Mouse (Mus musculus) spleen, postnatal 4 days (tissue): Measurements from ENCODE around the gene Ppan.

Experiments used
- DNase-seq, 2 experiments: peaks; one replicate each; pipeline ENCODE4 v3.0.0; 2022; ENCODE audit warnings: low spot score in 2 of 2

The Ppan gene

DNA sequence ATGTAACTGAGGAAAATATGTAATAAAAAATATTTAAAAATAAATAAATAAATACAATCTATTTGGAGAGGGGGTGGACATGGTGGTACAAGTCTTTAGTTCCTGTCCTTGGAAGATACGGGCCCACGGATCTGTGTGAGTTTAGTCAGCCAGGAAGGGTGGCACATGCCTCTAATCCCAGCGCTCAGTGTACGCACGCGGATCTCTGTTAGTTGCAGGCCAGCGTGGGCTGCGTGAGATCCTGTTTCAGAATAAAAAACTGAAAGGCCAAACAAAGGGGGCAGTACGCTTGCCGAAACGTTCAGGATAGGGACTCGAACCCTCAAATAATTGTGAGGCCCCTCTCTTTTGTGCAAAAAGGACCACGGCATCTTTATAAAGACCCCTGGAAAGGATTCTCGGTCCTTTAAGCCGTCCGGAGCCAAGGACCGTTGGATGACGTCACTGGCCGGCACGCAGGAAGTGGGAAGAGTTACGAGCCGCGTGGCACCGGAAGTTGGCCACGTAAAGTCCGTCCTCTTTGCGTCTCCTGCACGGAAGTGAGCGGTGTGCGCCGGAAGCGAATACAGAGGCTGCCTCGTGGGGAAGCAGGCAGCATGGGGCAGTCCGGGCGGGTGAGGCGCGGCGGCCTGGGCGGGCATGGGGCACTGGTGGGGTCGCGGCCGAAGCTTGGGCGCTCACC lies at the start of gene Ppan:
Gene Ppan (plus strand): TSS at position 472 of the 682 bp plus-strand sequence.
- DNase-seq = peak; percentile 90 to 95

DNA sequence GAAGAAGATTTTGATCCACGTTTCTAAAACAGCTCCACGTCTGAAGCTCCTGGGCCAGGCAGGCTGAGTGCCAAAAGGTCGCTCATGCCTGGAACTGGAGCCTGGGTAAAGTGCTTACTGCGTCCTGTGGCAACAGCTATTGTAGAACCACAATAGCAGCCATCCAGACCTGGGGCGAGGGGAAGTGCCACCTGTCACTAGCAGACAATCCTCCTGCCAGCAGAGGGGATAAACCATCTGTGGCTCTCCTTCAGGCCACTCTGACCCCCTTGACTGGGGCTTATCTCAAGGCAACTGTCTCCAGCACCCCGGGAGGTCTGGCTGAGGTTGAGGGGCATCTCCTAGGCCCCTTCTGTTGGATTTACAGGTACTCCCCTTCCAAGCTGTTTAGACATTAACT lies 49.0 kb upstream of the Ppan start:
- DNase-seq = no peak

DNA sequence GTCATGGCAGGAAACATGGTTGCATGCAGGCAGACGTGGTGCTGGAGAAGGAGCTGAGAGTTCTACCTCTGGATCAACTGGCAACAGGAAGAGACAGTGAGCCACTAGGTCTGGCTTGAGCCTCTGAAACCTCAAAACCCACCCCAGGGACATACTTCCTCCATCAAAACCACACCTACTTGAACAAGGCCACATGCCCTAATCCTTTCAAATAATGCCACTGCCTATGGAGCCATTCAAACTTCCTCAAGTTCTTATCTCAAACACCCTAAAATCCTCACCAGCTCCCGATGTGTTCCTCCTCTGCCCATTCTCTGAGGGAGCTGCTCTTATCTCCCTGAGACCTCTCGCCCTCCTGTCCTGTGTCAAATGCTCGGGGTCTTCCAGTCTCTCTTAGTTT lies 45.8 kb upstream of the Ppan start:
- no peak for DNase-seq

DNA sequence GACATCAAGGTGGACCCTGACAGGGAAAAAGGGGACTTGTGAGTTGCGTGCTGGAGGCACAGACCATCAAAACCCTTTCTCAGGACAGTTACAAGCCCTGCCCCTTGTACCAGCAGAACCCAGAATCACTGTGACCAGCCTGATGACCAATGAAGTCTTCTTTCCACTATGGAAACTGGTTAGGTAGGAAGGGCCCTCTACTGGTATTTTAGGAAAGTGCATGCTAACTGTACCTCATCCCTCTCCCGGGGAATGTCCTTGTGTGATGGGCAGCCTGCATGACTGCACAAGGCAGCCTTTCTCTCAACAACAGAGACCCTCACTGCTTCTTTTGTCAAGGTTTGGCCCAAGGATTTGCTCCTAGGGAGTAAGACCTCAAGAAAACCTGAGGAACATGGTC lies 45.3 kb upstream of the Ppan start:
- DNase-seq = no peak

DNA sequence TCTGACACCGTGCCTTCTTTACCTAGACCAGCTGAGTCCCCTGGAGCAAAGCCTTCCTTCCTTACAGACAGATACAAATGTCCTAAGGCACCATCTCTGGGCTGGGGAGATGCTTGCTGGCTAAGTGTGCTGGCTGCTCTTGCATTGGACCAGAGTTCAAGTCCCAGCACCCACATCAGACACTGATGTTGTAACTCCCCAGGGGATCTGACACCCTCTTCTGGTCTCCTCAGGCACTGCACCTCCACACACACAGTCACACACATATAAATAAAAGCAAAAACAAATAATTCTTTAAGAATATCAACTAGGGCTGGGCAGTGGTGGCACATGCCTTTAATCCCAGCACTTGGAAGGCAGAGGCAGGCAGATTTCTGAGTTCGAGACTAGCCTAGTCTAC lies 37.8 kb upstream of the Ppan start:
- no peak for DNase-seq

DNA sequence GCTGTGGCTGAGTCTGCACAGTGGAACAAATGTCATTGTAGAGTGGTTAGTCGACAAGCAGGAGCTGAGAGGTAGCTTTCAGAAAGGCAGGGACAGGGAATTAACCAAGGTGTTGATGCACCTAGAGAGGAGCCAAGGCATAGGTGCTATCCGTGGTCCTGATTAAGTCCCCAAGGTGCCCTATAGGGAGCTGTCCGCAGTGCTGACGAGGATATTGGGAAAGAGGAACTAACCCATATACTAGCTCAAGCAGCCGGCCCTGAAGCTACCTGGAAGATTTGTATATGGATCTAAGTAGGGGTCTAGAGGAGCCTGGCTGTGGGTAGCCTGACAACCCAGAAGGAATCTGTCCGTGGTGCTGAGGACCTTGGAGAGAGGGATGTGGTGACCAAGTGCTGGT lies 30.8 kb upstream of the Ppan start:
- DNase-seq = peak; percentile 60 to 80

DNA sequence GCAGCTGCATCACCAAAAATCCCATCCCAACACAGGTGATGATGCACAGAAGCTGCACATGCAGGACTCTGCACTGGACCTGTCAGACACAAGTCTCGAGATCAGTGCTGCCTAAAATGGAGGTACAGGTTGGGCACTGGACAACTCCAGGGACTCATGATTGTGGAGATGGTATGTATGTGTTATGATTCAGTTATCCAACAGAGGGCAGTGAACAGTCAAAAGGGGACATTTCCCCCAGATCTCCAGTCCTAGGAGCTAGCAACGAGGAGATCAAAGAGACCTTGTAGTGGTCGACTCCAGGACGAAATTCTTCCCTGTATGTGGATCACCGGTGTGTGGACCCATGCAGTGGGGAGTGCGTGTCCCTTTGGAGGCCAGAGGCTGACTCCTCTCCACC lies 28.0 kb upstream of the Ppan start:
- DNase-seq = no peak

DNA sequence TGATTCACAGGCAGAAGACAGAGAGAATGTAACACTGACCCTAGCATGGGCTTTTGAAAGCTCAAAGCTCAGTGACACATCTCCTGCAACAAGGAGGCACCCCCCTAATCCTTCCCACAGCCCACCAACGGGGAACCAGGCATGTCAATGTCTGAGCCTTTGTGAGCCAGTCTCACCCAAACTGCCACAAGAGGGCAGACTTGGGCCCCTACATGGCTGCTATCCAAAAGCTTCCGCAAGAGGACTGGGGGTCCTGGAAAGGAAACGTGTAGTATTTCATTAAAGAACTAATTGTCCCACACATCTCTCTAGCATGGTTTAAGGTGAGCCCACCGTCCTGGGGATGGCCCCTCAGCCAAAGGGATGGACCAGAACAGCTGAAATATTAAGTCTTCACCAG lies 26.2 kb upstream of the Ppan start:
- DNase-seq = no peak

DNA sequence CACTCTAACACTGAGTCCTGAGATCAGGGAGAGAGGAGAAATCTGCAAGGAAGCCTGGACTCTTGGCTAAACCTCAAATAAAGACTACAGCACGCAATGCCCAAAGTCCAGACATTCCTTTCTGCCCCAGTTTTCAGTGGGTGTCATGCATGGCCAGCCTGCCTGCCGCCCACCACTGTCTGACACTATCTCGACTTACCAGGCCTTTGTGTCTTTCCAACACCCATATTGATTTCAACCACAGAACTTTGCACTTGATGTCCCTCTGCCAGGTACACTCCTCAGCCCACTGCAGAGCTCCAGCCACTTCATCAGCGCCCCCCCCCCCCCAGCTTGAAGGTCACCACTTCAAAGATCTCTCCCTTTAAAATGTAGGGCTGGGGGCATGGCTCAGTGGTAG lies 25.8 kb upstream of the Ppan start:
- DNase-seq = no peak

DNA sequence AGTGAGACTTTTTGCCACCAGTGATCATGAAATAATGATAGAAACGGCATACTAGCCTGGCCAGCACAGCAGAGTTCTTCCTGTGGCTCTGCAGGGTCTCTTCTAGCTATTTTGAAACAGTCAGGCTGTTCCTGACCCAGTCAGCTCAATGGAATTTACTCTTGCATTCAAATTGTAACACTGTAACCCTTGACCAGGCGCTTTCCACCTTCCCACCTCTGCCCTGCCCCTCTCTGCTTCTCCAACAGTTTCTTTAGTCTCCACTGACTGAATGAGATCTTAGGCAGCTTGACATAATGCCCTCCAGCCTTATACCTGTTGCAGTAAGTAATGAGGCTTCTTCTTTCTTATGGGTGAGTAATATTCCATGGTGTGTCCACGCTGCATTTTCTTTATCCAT lies 21.1 kb upstream of the Ppan start:
- DNase-seq = no peak

DNA sequence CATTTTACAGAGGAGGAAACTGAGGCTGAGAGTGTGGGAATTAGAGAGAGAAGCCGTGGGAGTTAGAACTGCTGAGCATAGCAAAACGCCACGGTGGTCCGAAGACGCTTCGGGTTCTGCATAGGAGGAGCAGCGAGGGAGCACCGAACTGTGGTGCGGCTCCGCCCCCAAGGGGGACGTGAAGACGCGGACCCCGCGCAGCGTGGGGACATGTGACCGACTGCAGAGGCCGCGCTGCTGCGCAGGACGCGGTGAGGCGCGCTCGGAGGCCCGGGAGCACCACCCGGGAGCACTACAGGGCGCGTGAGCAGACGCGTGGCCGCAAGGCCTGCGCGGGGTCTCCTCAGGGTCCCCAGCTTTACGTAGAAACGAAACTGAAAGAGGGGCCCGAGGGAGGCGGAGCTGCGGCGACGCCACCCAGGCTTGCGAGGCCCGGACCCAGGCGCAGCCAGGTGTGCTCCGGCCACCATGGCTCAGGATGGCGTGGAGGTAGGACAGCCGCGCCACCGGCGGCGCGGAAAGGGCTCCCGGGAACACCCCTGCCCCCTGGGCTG lies 19.4 kb upstream of the Ppan start, which contains the start of gene A230050P20Rik:
Gene A230050P20Rik (plus strand): TSS at position 195 of the 554 bp plus-strand sequence.
- DNase-seq = peak in 1 of 2 experiments; percentile 40

DNA sequence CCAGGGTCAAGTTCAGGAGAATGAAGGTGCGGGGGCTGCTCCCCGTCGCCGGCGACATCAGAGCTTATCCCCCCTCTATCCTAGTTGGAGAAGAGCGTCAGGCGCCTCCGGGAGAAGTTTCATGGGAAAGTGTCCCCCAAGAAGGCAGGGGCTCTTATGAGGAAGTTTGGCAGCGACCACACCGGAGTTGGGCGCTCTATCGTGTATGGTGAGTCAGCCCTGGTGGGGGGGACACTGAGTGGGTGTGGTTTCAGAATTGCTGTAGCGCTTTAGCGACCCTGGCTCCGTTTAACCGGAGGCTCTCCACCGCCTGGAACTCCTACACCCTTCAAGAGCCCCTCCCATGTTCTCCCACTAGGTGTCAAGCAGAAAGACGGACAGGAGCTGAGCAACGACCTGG lies 18.7 kb upstream of the Ppan start:
- no peak for DNase-seq

DNA sequence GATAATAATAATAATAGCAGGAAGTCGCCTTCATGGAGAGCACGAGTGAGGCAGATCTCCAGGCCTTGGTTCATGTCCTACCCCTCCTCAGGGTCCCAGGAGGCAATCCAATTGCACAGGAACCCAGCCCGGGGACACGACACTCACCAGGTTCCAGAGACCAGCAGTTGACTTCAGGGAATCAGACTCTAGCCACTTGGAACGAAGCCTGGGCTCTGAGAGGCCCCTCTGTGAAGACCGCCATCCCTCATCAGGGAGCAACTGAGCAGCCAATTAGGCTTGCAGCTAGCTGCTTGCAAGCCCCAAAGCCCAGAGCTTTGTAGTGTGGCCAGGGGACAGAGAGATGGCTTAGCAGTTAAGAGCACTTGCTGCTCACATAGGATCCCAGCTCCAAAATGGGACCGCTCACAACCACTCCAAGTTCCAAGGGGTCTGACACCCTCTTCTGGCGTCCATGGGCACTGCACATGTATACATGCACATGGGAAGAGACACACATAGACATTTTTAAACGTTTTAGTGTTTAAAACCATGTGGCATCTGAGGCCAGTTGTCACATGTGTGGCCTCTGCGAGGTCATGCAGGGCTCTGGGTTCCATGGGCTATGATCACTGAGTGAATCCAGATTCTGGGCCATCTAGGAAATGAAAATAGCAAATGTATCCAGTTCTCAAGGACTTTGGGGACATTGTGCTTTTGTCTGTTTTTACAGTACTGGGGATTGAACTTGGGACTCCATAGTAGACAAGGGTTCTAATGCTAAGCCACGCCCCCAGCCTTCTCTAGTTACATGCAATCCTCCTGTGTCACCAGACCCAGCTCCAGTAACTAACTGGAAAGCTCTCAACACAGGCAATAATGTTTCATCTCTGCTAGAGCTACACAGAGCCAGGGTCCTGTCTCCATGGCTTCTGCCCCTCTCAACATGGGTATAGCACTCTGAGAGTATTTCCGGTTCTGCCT lies 17.5 kb upstream of the Ppan start:
- DNase-seq = no peak

DNA sequence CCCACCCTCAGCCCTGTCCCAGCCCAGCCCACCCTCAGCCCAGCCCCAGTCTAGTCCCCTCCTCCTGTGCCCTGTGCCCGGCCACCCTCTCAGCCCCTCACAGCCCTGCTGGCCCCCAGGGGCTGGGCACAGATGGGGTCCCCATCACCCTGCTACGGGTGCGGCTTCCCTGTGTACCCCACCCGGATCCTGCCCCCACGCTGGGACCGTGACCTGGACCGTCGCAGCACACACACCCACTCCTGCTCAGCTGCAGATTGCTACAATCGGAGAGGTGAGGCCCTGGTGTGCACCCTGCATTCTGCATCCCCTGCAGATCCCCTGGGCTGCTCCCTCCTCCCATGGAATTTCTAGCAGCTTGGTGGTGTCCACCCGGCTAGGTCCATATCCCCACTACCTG lies 15.0 kb upstream of the Ppan start:
- no peak for DNase-seq

DNA sequence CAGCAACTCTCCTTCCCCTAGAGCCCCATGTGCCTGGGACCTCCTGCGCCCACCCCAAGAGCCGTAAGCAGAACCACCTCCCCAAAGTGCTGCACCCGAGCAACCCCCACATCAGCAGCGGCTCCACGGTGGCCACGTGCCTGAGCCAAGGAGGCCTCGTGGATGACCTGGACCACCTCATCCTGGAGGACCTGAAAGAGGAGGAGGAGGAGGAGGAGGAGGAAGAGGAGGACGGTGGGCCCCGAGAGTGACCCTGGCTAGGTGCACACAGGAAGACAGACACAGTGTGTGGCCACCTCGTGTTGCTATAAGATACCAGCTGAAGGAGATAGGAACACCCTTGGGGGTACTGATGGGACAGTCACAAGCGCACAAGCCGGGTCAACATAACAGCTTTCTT lies 14.5 kb upstream of the Ppan start:
- DNase-seq = no peak

DNA sequence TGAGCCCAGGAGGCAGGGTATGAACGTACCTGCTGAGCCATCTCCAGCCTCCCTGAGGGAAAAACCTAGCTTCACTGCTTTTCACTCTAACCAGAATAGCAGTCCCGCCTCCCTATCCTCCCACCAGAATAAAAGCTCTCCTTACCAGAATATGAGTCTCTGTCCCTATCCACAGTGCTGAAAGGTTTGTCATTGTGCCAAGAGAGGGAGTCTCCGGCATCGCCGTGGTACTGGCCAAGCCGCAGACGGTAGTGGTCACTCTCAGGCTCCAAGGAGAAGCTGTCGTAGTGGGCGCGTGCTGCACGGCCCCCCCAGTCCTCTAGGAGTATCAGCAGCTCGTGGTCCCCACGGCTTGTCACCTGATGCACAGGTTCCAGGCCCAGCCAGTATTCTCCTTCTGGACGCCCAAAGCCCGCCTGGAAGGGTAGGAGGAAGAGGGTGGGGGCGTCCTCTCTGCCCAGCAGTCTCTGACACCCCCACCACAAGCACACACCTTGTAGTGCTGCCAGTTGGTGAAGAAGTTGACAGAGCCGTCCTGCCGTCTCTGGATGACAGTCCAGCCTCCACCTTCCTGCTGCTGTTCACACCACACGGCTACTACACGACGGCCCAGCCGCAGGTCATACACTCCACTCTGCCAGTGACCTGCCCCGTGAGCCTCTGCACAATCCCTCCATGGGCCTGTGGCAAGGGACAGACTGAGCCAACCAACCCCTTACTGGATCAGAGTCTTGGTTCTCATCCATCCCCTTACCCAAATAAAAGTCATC lies 12.8 kb upstream of the Ppan start:
- DNase-seq = peak in 1 of 2 experiments; percentile 62

DNA sequence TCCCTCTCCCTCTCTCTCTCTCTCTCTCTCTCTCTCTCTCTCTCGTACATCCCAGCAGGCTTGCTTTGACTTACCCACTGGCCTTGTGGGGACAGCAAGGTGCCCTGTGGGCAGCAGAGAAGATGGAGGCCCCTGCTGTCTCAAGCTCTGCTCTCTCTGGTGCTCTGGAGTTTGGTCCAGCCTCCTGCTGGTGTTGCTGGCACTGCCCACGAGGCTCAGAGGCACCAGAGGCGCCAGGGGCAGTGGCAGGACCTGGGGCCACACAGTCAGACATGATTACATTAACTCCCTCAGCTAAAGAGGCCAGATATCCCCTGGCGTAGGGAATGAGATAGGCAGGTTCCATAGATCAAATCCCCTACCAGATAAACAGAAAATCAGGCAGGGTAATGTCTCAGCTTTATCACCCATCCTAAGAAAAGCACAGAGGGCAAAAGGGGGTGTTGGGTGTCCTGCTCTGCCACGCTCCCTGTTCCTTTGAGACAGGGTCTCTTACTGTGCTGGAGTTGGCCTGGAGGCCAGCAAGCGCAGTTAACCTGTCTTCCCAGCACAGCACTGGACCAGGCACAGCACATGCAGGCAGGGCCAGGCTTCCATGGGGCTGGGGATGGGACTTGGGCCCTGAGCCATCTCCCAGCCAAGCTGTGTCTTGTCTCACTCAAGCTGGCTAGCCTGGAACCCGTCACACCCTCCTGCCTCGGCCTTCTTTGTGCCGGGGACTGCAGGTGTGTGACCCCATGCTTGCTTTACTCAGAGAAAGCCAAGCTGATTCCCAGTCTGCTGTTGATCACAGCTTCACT lies 11.5 kb upstream of the Ppan start:
- DNase-seq = peak in 1 of 2 experiments; percentile 57

DNA sequence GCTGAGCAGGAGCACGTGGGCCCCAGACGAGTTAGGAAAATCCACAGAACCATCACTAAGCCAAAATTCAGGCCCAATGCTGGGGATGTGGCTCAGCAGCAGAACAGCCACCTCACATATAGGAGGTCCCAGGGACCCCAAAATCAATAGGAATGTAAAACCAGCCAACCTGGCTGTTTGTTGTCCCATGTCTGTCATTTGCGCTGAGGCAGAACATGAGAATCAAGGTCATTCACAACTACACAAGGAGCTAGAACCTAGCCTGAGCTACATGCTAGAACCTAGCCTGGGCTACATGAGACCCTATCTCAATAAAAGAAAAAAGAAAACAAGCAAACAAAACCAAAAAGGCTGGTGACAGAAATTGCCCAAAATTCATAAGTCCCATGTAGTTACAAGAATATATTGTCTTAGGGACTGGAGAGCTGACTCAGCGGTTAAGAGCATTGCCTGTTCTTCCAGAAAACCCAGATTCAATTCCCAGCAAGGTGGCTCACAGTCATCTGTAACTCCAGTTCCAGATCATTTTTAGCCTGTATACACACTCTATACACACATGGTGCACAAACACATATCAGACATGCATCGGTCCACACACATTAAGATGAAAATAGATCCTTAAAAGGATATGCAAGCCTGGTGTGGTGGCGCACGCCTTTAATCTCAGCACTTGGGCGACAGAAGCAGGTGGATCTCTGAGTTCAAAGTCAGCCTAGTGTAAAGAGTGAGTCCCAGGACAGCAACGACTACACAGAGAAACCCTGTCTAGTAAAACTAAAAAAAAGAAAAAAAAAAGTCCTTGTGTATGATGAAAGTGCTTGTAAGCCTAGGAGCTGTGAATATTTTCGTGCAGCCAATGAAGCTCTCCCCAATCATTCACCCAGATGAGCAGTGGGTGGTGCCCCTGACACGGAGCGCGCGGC lies 10.6 kb upstream of the Ppan start:
- DNase-seq = no peak

DNA sequence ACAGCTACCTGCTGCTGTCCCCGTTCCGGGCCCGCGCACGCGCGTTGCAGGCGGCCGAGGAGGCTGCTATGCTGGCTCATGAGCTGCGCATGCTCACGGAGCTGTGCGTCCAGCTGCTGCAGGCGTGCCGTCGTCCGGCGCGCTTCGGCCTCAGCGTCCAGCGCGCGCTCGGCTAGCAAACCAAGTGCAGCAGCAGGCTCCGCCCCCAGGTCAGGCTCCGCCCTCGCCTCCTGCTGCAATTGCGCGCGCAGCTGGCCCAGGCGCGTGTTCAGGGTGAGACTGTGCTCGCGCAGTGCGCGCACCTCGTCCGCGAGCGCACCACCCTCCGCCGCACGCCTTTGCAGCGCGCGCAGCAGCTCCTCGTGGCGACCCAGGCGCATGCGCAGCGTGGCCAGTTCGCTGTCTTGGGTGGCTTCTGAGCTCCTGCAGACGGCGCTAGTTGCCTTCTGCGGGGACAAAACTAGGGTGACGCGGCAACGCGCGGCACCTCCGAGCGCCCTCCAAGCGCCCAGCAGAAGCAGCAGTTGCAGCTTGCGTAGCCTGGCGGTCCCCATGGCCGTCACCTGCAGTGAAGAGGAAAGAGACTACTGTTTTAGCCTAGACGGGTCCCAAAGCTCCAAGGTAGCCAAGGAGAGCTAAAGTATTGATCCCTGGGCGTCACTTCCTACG lies 9.8 kb upstream of the Ppan start:
- peak; percentile 99 to 100 for DNase-seq
